Comparison of ENCODE assay signal across 14 mouse cellular contexts in genomic region chr11:61919702-61920101, GRCm38 (mm10).
"Had no signal": no experiment of that assay in that cellular context is flagged by ENCODE, and none has a peak within 500 bp of the region (broad histone marks: within the 10 kb centered on the region; RNA-seq: fewer than 3 reads in every experiment).

No protein-coding gene starts in this region.

- DNase-seq: kidney, adult 11 months; kidney, adult 8-10 months; kidney, postnatal 10 days; kidney, postnatal 36 days; left cerebral cortex, postnatal 4 days; liver, postnatal 0 days; lung, embryonic 14.5 days; retina, postnatal 1 day; spleen, adult 18-20 months; thymus, adult 18-20 months; thymus, postnatal 36 days had no signal

- ATAC-seq: intestine, embryonic 15.5 days; liver, postnatal 0 days; lung, postnatal 0 days; midbrain, embryonic 15.5 days had no signal
